25 mouse cellular contexts compared by ENCODE assay signal in genomic region chr8:13597777-13598176, GRCm38 (mm10). TPM values are rescaled to one million over a fixed set of nuclear protein-coding genes. Genes with fewer than 3 reads are reported as not detected.
"Had no signal": no experiment of that assay in that cellular context is flagged by ENCODE, and none has a peak within 500 bp of the region (broad histone marks: within the 10 kb centered on the region; RNA-seq: fewer than 3 reads in every experiment).

No protein-coding gene starts in this region.

- H3K27me3 ChIP-seq: limb, embryonic 12.5 days; limb, embryonic 15.5 days; stomach, embryonic 15.5 days had no signal

- H3K9ac ChIP-seq: limb, embryonic 12.5 days; limb, embryonic 15.5 days; liver, embryonic 14.5 days; liver, postnatal 0 days; lung, embryonic 14.5 days; stomach, embryonic 15.5 days had no signal

- DNase-seq: kidney, postnatal 14 days; kidney, postnatal 4 days; left cerebral cortex, postnatal 4 days; liver, postnatal 0 days; lung, embryonic 14.5 days; midbrain, embryonic 14.5 days; thymus, adult 18-20 months; thymus, postnatal 36 days had no signal

- H3K4me2 ChIP-seq: limb, embryonic 12.5 days; limb, embryonic 15.5 days; liver, embryonic 11.5 days; lung, embryonic 14.5 days; midbrain, embryonic 11.5 days; stomach, embryonic 15.5 days had no signal

- H3K4me3 ChIP-seq: limb, embryonic 12.5 days; limb, embryonic 15.5 days; stomach, embryonic 15.5 days had no signal

- H3K9me3 ChIP-seq: limb, embryonic 12.5 days; limb, embryonic 15.5 days; stomach, embryonic 15.5 days had no signal

- ATAC-seq: liver, postnatal 0 days; lung, postnatal 0 days had no signal

- H3K4me1 ChIP-seq: limb, embryonic 12.5 days; stomach, embryonic 15.5 days had no signal

- H3K27ac ChIP-seq: limb, embryonic 12.5 days; limb, embryonic 15.5 days; liver, embryonic 14.5 days; stomach, embryonic 15.5 days had no signal

RNA-seq across cellular contexts. Expression of gene 1700029H14Rik, which starts 35.5 kb away (rescaled TPM):
- total RNA-seq: layer of hippocampus, adult 18-20 months; left cerebral cortex, adult 8-10 months; left cerebral cortex, postnatal 14 days; left cerebral cortex, postnatal 4 days; megakaryocyte-erythroid progenitor cell, adult 5-6 weeks; midbrain, postnatal 0 days had no signal
- polyA plus RNA-seq: kidney, embryonic 16.5 days; limb, embryonic 12.5 days; limb, embryonic 15.5 days; liver, embryonic 11.5 days; liver, postnatal 0 days; lung, embryonic 14.5 days; lung, postnatal 0 days; macrophage; midbrain, embryonic 11.5 days; midbrain, embryonic 14.5 days; midbrain, postnatal 0 days; neural tube, embryonic 11.5 days; neural tube, embryonic 14.5 days; small intestine, adult 2 months; stomach, embryonic 15.5 days had no signal
